Mouse (Mus musculus) v-Abl transformed pro-B cells (cell line): Measurements from ENCODE around the gene Olfr522.

Source experiments
- in situ Hi-C, 2 experiments: fragments of 400-800 bp; cut with MboI; formaldehyde crosslinking; loops; one replicate each; pipeline ENCODE4 v1.15.1; 2025; ENCODE audit not compliant: unreplicated experiment in 2 of 2

Gene Olfr522

GRCm38 (mm10) chr7:140164664-140165063, at the start of gene Olfr522:
Gene Olfr522, minus strand, starts transcription at chr7:140164764.
- in situ Hi-C loops = loop anchor here in 1 of 2 experiments (25.0 kb wide), 1 partner anchor 623 kb away; the partner anchor contains the start of gene Syce1

GRCm38 (mm10) chr7:140213841-140214240, 49.3 kb upstream of the Olfr522 start:
- in situ Hi-C loops = no loop called here

GRCm38 (mm10) chr7:140208677-140209076, 44.1 kb upstream of the Olfr522 start:
- in situ Hi-C loops = no loop called here

GRCm38 (mm10) chr7:140208153-140208552, 43.6 kb upstream of the Olfr522 start:
- in situ Hi-C loops = no loop called here

- in situ Hi-C loops = no loop called here
Measured at GRCm38 (mm10) chr7:140206904-140207303, 42.3 kb upstream of the Olfr522 start.

- in situ Hi-C loops = no loop called here
Measured at GRCm38 (mm10) chr7:140205864-140206263, 41.3 kb upstream of the Olfr522 start, which contains the start of gene Olfr524. Gene Olfr524, minus strand, starts transcription at chr7:140205964.

- in situ Hi-C loops = no loop called here
Measured at GRCm38 (mm10) chr7:140201090-140201489, 36.5 kb upstream of the Olfr522 start.

- in situ Hi-C loops = no loop called here
Measured at GRCm38 (mm10) chr7:140196002-140196401, 31.4 kb upstream of the Olfr522 start.

GRCm38 (mm10) chr7:140194031-140194430, 29.5 kb upstream of the Olfr522 start:
- in situ Hi-C loops = no loop called here

GRCm38 (mm10) chr7:140192851-140193250, 28.3 kb upstream of the Olfr522 start:
- in situ Hi-C loops = no loop called here

- in situ Hi-C loops = no loop called here
Measured at GRCm38 (mm10) chr7:140192445-140192844, 27.9 kb upstream of the Olfr522 start.

GRCm38 (mm10) chr7:140190435-140190834, 25.9 kb upstream of the Olfr522 start:
- in situ Hi-C loops = no loop called here

GRCm38 (mm10) chr7:140188391-140189328, 24.1 kb upstream of the Olfr522 start:
- in situ Hi-C loops = no loop called here

GRCm38 (mm10) chr7:140187721-140188390, 23.3 kb upstream of the Olfr522 start:
- in situ Hi-C loops = no loop called here

GRCm38 (mm10) chr7:140186646-140187620, 22.4 kb upstream of the Olfr522 start:
- in situ Hi-C loops = no loop called here

GRCm38 (mm10) chr7:140184206-140184605, 19.6 kb upstream of the Olfr522 start:
- in situ Hi-C loops = no loop called here

GRCm38 (mm10) chr7:140180692-140181091, 16.1 kb upstream of the Olfr522 start:
- in situ Hi-C loops = no loop called here

GRCm38 (mm10) chr7:140179176-140179575, 14.6 kb upstream of the Olfr522 start:
- in situ Hi-C loops = no loop called here

- in situ Hi-C loops = loop anchor here in 1 of 2 experiments (25.0 kb wide), 1 partner anchor 614 kb away; the partner anchor contains the start of gene Syce1
Measured at GRCm38 (mm10) chr7:140172936-140173335, 8.4 kb upstream of the Olfr522 start, which contains the start of gene Olfr523. Gene Olfr523, plus strand, starts transcription at chr7:140173217.

- in situ Hi-C loops = loop anchor here in 1 of 2 experiments (25.0 kb wide), 1 partner anchor 616 kb away; the partner anchor contains the start of gene Syce1
Measured at GRCm38 (mm10) chr7:140170863-140171262, 6.3 kb upstream of the Olfr522 start.
